Mouse (Mus musculus) thymus, adult 18-20 months (tissue): Measurements from ENCODE around the gene Mblac2.

Experiments
- DNase-seq, 2 experiments: peaks; one replicate each; pipeline ENCODE4 v3.0.0; 2022; ENCODE audit warnings: mixed read lengths in 2 of 2

The Mblac2 gene

GRCm38 (mm10) chr13:81740898-81741297, 29.8 kb downstream of the Mblac2 start:
- no peak for DNase-seq

- DNase-seq = no peak
Observed at GRCm38 (mm10) chr13:81743391-81744091, 32.4 kb downstream of the Mblac2 start.

- no peak for DNase-seq
Observed at GRCm38 (mm10) chr13:81744092-81744396, 32.9 kb downstream of the Mblac2 start.

DNA sequence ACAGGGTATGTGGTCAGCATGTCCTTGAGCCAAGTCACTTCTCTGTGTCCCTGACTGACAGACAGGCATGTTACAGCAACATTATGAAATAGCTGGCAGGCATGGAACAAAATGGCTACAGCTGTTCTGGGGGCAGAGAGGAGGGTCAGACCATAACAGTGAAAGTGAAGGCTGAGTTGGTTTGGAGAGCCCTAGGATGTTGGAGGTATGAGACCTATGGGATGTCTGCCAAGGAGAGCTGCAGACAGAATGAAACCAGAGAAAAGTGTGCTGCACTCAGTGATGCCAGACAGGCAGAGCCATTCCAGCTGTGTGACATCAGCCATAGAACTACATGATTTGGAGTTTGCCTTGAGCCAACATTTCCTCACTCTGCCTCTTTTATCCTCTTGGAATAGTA, 43.7 kb downstream of the Mblac2 start:
- DNase-seq = no peak

DNA sequence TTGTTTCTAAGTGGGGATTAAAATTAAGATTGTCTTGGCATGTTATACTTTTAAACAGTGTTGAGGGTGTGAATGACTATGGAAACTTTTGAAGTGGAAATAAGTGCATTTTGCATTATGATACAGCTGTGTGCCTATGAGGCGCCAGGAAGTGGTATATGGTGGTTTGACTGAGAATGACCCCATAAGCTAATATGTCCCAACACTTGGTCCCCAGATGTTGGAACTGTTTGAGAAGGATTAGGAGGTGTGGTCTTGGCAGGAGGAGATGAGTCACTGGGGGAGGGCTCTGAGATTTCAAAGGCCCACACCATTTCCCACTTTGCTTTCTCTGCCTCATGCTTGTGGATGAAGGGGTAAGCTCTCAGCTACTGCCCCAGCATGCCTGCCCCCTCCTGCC, 44.2 kb downstream of the Mblac2 start:
- no peak for DNase-seq

- no peak for DNase-seq
Observed at GRCm38 (mm10) chr13:81757058-81757660, 46.0 kb downstream of the Mblac2 start.

DNA sequence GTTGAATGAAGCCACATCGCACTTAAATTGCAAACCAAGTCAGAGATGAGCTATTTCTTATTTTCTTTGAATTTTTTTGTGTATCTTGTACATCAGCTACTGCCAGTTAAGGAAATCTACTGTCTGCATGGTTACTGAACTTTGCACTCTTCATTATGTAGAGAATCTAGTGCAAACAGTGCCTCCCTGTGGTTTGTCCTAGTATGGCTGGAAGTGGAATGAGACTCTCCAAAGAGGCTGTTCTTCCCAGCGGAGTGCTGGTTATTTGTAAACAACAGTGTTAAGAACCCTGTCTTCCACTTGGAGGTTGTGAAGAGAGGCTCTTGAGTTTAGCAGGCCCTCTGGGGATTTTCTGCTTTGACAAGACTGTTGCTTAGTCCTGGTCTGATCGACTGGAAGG, 49.2 kb downstream of the Mblac2 start:
- no peak for DNase-seq

- no peak for DNase-seq
Observed at GRCm38 (mm10) chr13:81761566-81762186, 50.5 kb downstream of the Mblac2 start.

DNA sequence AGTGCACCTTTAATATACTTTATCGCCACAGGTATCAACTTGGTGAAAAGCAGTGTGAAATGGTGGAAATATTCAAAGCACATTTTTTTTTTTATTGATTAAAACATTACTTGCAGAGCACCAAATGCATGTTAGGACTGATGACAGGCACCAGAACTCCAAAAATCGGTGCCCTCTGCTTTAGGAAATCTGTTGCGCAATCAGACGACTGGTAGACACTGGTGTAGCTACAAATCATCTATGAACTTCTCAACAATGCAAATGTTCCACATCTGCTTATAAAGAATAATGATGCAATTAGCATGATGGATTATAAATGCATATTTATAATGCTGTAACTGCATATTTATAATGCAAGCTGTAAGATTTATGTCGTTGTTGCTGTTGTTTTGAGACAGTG, 53.0 kb downstream of the Mblac2 start:
- no peak for DNase-seq

DNA sequence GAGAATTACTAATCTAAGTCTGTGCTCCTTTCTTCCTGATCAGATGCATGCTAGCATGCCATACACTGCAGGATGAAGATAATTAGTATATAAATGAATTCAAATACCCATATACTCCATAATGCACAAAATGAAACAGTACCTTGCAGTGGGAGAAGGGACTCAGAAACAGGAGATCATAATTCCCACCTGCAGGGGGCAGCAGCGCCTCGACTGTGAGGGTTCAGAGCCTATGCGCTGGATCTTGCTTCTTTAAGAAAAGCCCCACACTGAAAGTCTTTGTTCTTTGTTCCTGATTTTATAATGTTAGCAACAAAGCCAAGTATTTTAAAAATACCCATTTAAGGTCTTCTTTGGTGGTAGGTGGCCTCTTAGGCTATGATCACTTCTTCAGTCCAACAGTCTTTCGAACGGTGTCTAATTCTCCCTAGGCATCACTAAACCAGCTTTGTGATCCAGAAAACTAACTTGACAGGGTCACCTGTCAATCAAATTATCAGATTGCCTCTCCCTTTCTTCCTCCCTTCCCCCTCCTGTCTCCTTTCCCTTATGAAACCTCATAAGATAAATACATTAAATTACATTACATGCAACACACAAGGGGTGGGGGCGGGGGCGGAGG, 56.0 kb downstream of the Mblac2 start:
- peak; percentile 12 to 25 for DNase-seq

DNA sequence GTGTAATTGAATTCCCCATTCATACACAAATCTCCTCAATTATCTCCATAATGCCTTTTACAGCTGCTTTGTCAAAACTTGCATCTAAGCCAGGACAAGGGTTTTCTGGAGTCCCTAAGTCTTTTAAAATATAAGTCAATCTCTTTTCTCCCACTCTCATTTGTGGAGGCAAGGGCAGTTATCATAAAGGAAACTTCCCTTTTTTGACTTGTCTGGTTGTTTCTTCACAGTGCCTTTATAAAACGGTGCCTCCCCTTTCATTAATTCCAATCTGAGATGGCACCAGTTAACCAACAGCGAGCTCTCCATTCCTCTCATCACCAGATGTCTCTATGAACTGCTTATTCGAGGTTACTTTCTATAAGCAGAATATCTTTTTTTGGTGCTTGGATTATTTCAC, 65.1 kb downstream of the Mblac2 start:
- no peak for DNase-seq

DNA sequence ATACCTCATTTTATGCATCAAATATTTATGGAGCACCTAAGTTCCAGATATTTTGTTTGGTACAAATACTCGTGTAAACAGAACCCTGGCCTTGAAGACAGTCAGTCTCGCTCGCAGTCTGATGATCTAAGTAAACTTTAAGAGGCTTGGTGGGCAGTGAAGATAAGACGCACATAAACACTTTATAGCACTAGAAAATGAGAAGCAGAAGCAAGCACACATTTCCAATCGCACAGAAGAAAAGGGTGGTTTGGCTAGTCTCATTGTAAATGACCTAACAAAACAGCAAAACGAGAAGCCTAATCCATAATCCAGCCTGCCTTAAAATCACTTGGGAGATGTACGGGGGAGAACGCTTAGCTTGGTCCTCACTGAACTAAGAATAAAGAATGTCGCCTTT, 71.3 kb downstream of the Mblac2 start:
- no peak for DNase-seq

DNA sequence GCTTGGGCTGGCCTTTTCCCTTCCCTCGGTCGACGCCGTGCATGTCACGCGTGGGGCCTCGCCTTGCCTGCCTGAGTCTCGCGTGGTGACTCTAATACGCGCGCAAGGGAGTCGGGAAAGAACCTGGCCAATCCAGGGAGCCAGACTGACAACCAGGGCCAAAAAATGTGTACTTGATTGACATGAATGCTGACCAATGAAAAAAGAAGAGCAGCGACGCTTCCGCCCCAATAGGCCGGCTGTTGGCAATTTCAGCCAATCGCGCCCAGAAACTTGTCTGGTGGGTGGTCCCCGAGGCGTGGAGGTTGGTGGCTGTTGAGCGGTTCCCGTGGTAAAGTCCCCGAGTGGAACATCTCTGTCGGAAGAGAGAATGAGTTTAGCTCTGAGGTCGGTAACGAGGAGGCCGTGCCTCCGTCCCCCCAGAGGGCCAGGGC, 71.8 kb downstream of the Mblac2 start, which contains the start of gene Cetn3:
TSS of gene Cetn3 (plus strand) at position 107 of the 434 bp plus-strand sequence.
- DNase-seq = peak; percentile 82 to 89

- DNase-seq = peak; percentile 92 to 94
Observed at GRCm38 (mm10) chr13:81783405-81784342, 72.5 kb downstream of the Mblac2 start.

GRCm38 (mm10) chr13:81785766-81786480, 74.8 kb downstream of the Mblac2 start:
- DNase-seq = no peak

GRCm38 (mm10) chr13:81790160-81790559, 79.0 kb downstream of the Mblac2 start:
- DNase-seq = no peak

DNA sequence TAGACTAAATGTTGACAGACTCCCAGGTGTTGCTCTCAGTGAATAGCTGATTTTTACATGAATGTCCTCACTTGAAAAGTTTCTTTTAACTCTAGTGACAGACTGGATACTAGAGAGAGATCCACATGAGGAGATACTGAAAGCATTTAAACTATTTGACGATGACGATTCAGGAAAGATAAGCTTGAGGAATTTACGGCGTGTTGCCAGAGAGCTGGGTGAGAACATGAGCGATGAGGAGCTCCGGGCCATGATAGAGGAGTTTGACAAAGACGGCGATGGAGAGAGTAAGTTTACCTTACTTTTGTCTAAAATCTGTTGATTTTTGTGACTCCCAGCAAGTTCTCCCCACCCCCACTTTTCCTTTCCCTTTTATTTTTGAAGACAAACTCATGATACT, 80.7 kb downstream of the Mblac2 start:
- no peak for DNase-seq

DNA sequence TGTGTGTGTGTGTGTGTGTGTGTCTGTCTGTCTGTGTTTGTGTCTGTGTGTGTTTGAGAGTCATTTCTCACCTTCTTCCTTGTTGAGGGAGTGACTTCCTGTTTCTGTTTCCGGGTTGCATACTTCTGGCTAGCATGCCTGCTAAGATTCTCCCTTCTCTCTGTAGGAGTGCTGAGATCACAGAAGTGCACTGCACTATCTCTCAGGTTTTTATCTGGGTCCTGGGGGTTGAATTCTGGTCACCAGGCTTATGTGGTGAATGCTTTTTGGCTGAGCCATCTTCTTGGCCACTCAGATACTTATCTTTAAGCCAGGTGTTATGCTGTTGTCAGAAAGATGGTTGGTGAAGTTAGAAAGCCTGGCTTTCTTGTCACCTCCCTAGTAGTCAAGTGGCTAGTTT, 82.7 kb downstream of the Mblac2 start:
- no peak for DNase-seq

DNA sequence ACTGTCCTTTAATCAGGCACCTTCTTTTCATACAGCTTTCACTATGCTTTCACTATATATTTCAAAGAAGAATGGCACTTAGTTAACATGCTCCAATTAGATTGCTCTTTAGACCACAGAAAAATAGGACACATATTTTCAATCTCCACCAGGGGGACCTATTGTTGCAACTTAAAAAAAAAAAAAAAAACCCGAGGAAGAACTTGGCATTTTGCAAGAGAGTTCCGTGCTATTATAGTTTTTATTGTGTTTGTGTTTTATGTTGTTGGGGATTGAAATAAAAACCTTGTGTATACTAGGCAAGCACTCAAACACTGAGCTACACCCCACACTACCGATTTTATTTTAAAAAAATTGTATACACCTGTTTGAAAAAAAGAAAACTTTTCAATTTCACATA, 90.0 kb downstream of the Mblac2 start:
- no peak for DNase-seq
